12 mouse cellular contexts compared by ENCODE assay signal in genomic region chr1:34288181-34288580, GRCm38 (mm10).
"Had no signal": no experiment of that assay in that cellular context is flagged by ENCODE, and none has a peak within 500 bp of the region (broad histone marks: within the 10 kb centered on the region; RNA-seq: fewer than 3 reads in every experiment).

No protein-coding gene starts in this region.

- H3K4me1 ChIP-seq: limb, embryonic 12.5 days; megakaryocyte, embryonic 14.5 days; midbrain, embryonic 10.5 days; midbrain, embryonic 13.5 days had no signal

- H3K4me3 ChIP-seq: limb, embryonic 12.5 days; limb, embryonic 15.5 days; lung, embryonic 15.5 days; megakaryocyte, embryonic 14.5 days; midbrain, embryonic 10.5 days; midbrain, embryonic 13.5 days; myocyte had no signal

- DNase-seq: left cerebral cortex, postnatal 4 days; liver, postnatal 0 days; lung, postnatal 36 days; thymus, adult 18-20 months; thymus, postnatal 36 days had no signal
